Mouse (Mus musculus) kidney, postnatal 10 days (tissue): Measurements from ENCODE around the gene Krtap15.

ENCODE experiments used
- DNase-seq: peaks from one replicate; pipeline ENCODE4 v3.0.0; 2021; ENCODE audit warnings: mixed read lengths

The Krtap15 gene

GRCm38 (mm10) chr16:88820066-88820465 is at the start of gene Krtap15:
Gene Krtap15, plus strand, starts transcription at chr16:88820215.
- no peak for DNase-seq

- DNase-seq = no peak
Observed at GRCm38 (mm10) chr16:88774106-88774505, 45.9 kb upstream of the Krtap15 start, which contains the start of gene 2310057N15Rik. Gene 2310057N15Rik, minus strand, starts transcription at chr16:88774206.

- DNase-seq = no peak
Observed at GRCm38 (mm10) chr16:88777596-88777995, 42.4 kb upstream of the Krtap15 start, which contains the start of gene Gm5965. Gene Gm5965, plus strand, starts transcription at chr16:88777896.

- no peak for DNase-seq
Observed at GRCm38 (mm10) chr16:88786786-88787185, 33.2 kb upstream of the Krtap15 start.

GRCm38 (mm10) chr16:88811827-88812226 is 8.2 kb upstream of the Krtap15 start, which contains the start of gene Gm20741:
Gene Gm20741, minus strand, starts transcription at chr16:88812220.
- DNase-seq = no peak

- peak; percentile 11 for DNase-seq
Observed at GRCm38 (mm10) chr16:88823736-88824135, 3.7 kb downstream of the Krtap15 start.

- DNase-seq = no peak
Observed at GRCm38 (mm10) chr16:88826095-88826652, 6.2 kb downstream of the Krtap15 start, which contains the start of gene Krtap14. Gene Krtap14, minus strand, starts transcription at chr16:88826145.

GRCm38 (mm10) chr16:88826978-88827377 is 7.0 kb downstream of the Krtap15 start:
- DNase-seq = no peak

GRCm38 (mm10) chr16:88847363-88847762 is 27.3 kb downstream of the Krtap15 start:
- DNase-seq = no peak

GRCm38 (mm10) chr16:88848558-88848957 is 28.5 kb downstream of the Krtap15 start:
- no peak for DNase-seq

- peak; percentile 36 for DNase-seq
Observed at GRCm38 (mm10) chr16:88851450-88851849, 31.4 kb downstream of the Krtap15 start.

- no peak for DNase-seq
Observed at GRCm38 (mm10) chr16:88864887-88865407, 44.9 kb downstream of the Krtap15 start.

GRCm38 (mm10) chr16:88869311-88869710 is 49.3 kb downstream of the Krtap15 start, which contains the start of gene Krtap19-1:
Gene Krtap19-1, minus strand, starts transcription at chr16:88869411.
- DNase-seq = no peak

- DNase-seq = no peak
Observed at GRCm38 (mm10) chr16:88874169-88874568, 54.2 kb downstream of the Krtap15 start, which contains the start of gene Krtap19-2. Gene Krtap19-2, minus strand, starts transcription at chr16:88874269.

- no peak for DNase-seq
Observed at GRCm38 (mm10) chr16:88877938-88878337, 57.9 kb downstream of the Krtap15 start, which contains the start of gene Krtap19-3. Gene Krtap19-3, minus strand, starts transcription at chr16:88878038.
